ENCODE assay signal across 13 mouse cellular contexts in the genomic region with DNA sequence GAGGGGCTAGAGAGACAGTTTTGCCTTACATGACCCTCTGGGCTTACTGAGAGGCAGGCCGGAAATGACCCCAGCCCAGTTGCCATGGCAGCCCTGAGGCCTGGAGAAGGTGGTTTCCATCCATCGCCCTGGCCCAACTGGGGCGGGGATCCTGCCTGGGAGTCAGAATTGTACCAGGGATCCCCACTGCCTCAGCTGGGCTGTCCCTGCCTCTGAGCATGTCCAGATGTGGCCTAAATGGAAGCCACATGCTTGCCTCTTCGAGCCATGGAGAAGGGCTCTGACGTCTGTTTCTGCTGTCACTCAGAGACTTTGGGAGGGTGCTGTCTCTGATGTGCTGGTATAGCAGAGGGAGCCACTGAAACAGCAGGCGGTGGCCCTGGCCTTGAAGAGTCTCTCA. TPM values are rescaled to one million over a fixed set of nuclear protein-coding genes. Genes with fewer than 3 reads are reported as not detected.
A peak's percentile ranks its signal among the peaks of the same experiment; 100 is the strongest.
DNase-seq lines count a peak whose midpoint lies in the region; ATAC-seq lines count a peak whose summit lies in the region.
"Had no signal": no experiment of that assay in that cellular context is flagged by ENCODE, and none has a peak within 500 bp of the region (broad histone marks: within the 10 kb centered on the region; RNA-seq: fewer than 3 reads in every experiment).

No protein-coding gene starts in this region.

- no peak overlapping the region for H3K27ac ChIP-seq in hindbrain, embryonic 11.5 days (ENCODE audit: low read depth, low read length)
- no peak overlapping the region for H3K27ac ChIP-seq in hindbrain, embryonic 14.5 days
- H3K27ac ChIP-seq: liver, embryonic 12.5 days; stomach, embryonic 15.5 days had no signal

- no peak overlapping the region for H3K4me3 ChIP-seq in hindbrain, embryonic 11.5 days (ENCODE audit: low read depth, low read length)
- no peak overlapping the region for H3K4me3 ChIP-seq in hindbrain, embryonic 14.5 days (replicated peaks; ENCODE audit: low read length)
- H3K4me3 ChIP-seq: liver, embryonic 12.5 days; stomach, embryonic 15.5 days had no signal

- no peak overlapping the region for H3K4me2 ChIP-seq in hindbrain, embryonic 11.5 days (replicated peaks; ENCODE audit: low read depth, low read length)
- no peak overlapping the region for H3K4me2 ChIP-seq in hindbrain, embryonic 14.5 days (replicated peaks)
- H3K4me2 ChIP-seq: liver, embryonic 12.5 days; stomach, embryonic 15.5 days had no signal

- no peak overlapping the region for H3K9ac ChIP-seq in hindbrain, embryonic 11.5 days (ENCODE audit: low read depth, low read length)
- no peak overlapping the region for H3K9ac ChIP-seq in hindbrain, embryonic 14.5 days
- H3K9ac ChIP-seq: liver, embryonic 12.5 days; stomach, embryonic 15.5 days had no signal

- no peaks in the 10 kb centered on the region for H3K9me3 ChIP-seq in hindbrain, embryonic 11.5 days (ENCODE audit: control insufficient read depth, low read length)
- no peaks in the 10 kb centered on the region for H3K9me3 ChIP-seq in hindbrain, embryonic 14.5 days (ENCODE audit: control insufficient read depth, low read length)
- H3K9me3 ChIP-seq: liver, embryonic 12.5 days; stomach, embryonic 15.5 days had no signal

- no peaks in the 10 kb centered on the region; the same call in 1 of the 2 replicates for H3K4me1 ChIP-seq in hindbrain, embryonic 11.5 days (replicated peaks; ENCODE audit: control insufficient read depth, insufficient read depth, low read length)
- peaks cover 10% of the 10 kb centered on the region for H3K4me1 ChIP-seq in hindbrain, embryonic 14.5 days (replicated peaks; ENCODE audit: control insufficient read depth, insufficient read depth, low read length)

- peak; percentile 35; the same call in 1 of the 2 replicates for ATAC-seq in hindbrain, embryonic 11.5 days (ENCODE audit: low FRiP score)
- no peak for ATAC-seq in hindbrain, embryonic 14.5 days (ENCODE audit: low FRiP score)

- H3K36me3 ChIP-seq in hindbrain, embryonic 11.5 days (ENCODE audit: control insufficient read depth, insufficient read depth, low read length): no peaks in the 10 kb centered on the region
- H3K36me3 ChIP-seq in hindbrain, embryonic 14.5 days (replicated peaks; ENCODE audit: control insufficient read depth, insufficient read depth): no peaks in the 10 kb centered on the region
- H3K36me3 ChIP-seq: liver, embryonic 12.5 days; stomach, embryonic 15.5 days had no signal

- WGBS in hindbrain, embryonic 11.5 days: 40% methylated on average over 6 of the region's 6 CpGs
- WGBS in hindbrain, embryonic 14.5 days: 48% methylated on average over 6 of the region's 6 CpGs

- peak; percentile 60 for DNase-seq in hindbrain, embryonic 11.5 days (ENCODE audit: low spot score)
- DNase-seq in hindbrain, embryonic 14.5 days (ENCODE audit: low spot score): no peak
- peak; percentile 72 for DNase-seq in embryo, embryonic 9.5 days (ENCODE audit: extremely low spot score)
- DNase-seq in forelimb bud, embryonic 11.5 days (ENCODE audit: low read depth, low spot score): peak; percentile 84
- DNase-seq in retina, embryonic 14.5 days (ENCODE audit: low spot score): peak; percentile 36
- DNase-seq in adrenal gland, adult 2 months: no peak
- no peak for DNase-seq in cerebellum, adult 8-10 months
- DNase-seq: cerebellum, adult 2 months; kidney, adult 8-10 months; lung, postnatal 4 days; right cerebral cortex, adult 18-20 months had no signal

- H3K27me3 ChIP-seq in hindbrain, embryonic 11.5 days (ENCODE audit: control insufficient read depth, insufficient read depth, low read length): no peaks in the 10 kb centered on the region
- H3K27me3 ChIP-seq in hindbrain, embryonic 14.5 days (ENCODE audit: control insufficient read depth, insufficient read depth, low read length): no peaks in the 10 kb centered on the region

RNA-seq across cellular contexts. Expression of gene Fbln2, which starts 24.2 kb away (rescaled TPM):
- 30.7 and 36.5 TPM in 2 replicates for polyA plus RNA-seq in hindbrain, embryonic 11.5 days (2014; fragmentation: Nextera tagmentation; extraction: Ambion mirVana)
- polyA plus RNA-seq in hindbrain, embryonic 14.5 days (2014; fragmentation: Nextera tagmentation; extraction: Ambion mirVana): 26.2 and 27.2 TPM in 2 replicates
- 10 to 100 TPM in 1 of 2 experiments, 1 to 10 TPM in 1; 9.7 to 17.9 TPM for total RNA-seq in adrenal gland, adult 2 months (2021)
- polyA plus RNA-seq in adrenal gland, adult 2 months (2012; rRNA removed): 22.7 and 26.6 TPM in 2 replicates

Comparison
In these comparisons a context has a peak if more than half of its experiments do, and no peak if none do; other contexts are left out.
1. DNase-seq: peak in hindbrain, embryonic 11.5 days (single experiment), embryo, embryonic 9.5 days (single experiment), forelimb bud, embryonic 11.5 days (single experiment) and retina, embryonic 14.5 days (single experiment); none in hindbrain, embryonic 14.5 days (single experiment), adrenal gland, adult 2 months (single experiment) and cerebellum, adult 8-10 months (single experiment).